Mouse (Mus musculus) embryonic facial prominence, embryonic 10.5 days (tissue): ENCODE results near the gene Zfp541. TPM values are rescaled to one million over a fixed set of nuclear protein-coding genes. Genes with fewer than 3 reads are reported as not detected.

ENCODE experiments used
- DNase-seq: peaks from one replicate; pipeline ENCODE4 v3.0.0-alpha.2; 2017; ENCODE audit warnings: low spot score
- H3K27ac ChIP-seq: fragments of 300-500 bp; sonication (generic); replicated peaks from 2 replicates; pipeline ENCODE4 v1.5.1; 2016; ENCODE audit warnings: mild to moderate bottlenecking
- H3K27me3 ChIP-seq: fragments of 300-500 bp; sonication (generic); replicated peaks from 2 replicates; pipeline ENCODE4 v1.6.1; 2016; ENCODE audit warnings: low read depth, mild to moderate bottlenecking; ENCODE audit not compliant: poor library complexity, severe bottlenecking
- H3K36me3 ChIP-seq: fragments of 300-500 bp; sonication (generic); replicated peaks from 2 replicates; pipeline ENCODE4 v1.6.1; 2016; ENCODE audit warnings: mild to moderate bottlenecking, moderate library complexity
- H3K4me1 ChIP-seq: fragments of 300-500 bp; sonication (generic); 2 replicates; pipeline ENCODE4 v1.6.1; 2016
- H3K4me3 ChIP-seq: fragments of 300-500 bp; sonication (generic); 2 replicates; pipeline ENCODE4 v1.5.1; 2016; ENCODE audit warnings: mild to moderate bottlenecking, moderate library complexity
- H3K9me3 ChIP-seq: fragments of 300-500 bp; sonication (generic); 2 replicates; pipeline ENCODE4 v1.6.1; 2016; ENCODE audit warnings: mild to moderate bottlenecking
- WGBS: fragments of 180-500 bp; shearing (Covaris S2); methylation state at CpG from one replicate; pipeline ENCODE4 v1.1.7; 2016; 5-methylcytosine and 5-hydroxymethylcytosine counted together
- polyA plus RNA-seq: library from polyadenylated mRNA; unstranded; fragments of >200 nt; fragmentation: Nextera tagmentation; extraction: Ambion mirVana; gene quantifications from 2 replicates; pipeline ENCODE4 v1.2.1, GENCODE M21; 2016

Zfp541 gene
- polyA plus RNA-seq, 1 experiment from 2014 or later, result 0.05 TPM

DNA sequence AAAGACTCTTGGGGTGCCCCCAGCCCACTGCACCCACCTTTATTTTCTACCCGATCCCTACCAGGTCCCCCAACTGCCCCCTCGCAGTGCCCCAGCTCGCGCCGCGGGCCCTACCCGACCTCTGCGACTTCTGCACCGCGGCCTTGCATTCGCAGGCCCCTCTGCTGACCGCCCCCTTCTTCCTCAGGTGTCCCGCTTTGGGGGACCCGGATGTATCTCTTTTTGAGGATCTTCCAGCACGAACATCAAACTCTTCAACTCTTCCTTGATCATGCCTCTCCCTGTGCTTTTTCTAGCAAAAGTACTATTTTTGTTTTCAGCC lies 446 bp downstream of the Zfp541 start:
- Histone ChIP-seq H3K36me3 (no peaks in the 10 kb centered on the region), H3K4me3 (peak overlapping the region; percentile 36), H3K27me3 (peaks cover 30% of the 10 kb centered on the region), H3K9me3 (peaks cover 18% of the 10 kb centered on the region), H3K4me1 (0 out of 2 replicates have a peak, but pooled peaks cover 6% of the 10 kb centered on the region), H3K27ac (no peak overlapping the region)
- WGBS, result 71% methylated on average over 15 of the region's 15 CpGs
- DNase-seq, result no peak

DNA sequence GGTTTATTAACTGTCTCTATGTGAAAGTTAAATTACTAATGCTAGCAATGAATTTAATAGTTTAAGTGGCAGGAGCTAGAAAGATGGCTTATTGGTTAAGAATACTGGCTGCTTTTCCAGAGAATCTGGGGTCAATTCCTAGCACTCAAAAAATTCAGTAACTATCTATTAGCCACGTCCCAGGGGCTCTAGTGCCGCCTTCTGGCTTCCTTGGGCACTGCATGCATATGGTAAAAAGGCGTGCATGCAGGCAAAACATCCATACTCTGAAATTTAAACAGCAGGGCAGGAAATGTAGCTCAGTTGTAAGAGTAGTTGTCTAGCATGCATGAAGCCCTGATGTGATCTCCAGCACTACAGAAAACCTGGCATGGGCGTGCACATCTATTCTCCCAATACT lies 1.9 kb downstream of the Zfp541 start:
- WGBS, result 34% methylated on average over 4 of the region's 4 CpGs
- H3K27me3 ChIP-seq, result peaks cover 30% of the 10 kb centered on the region
- peaks cover 18% of the 10 kb centered on the region for H3K9me3 ChIP-seq
- H3K4me3 ChIP-seq, result no peak overlapping the region
- DNase-seq, result no peak
- no peak overlapping the region for H3K27ac ChIP-seq
- no peaks in the 10 kb centered on the region for H3K36me3 ChIP-seq
- 0 out of 2 replicates have a peak, but pooled peaks cover 6% of the 10 kb centered on the region for H3K4me1 ChIP-seq

DNA sequence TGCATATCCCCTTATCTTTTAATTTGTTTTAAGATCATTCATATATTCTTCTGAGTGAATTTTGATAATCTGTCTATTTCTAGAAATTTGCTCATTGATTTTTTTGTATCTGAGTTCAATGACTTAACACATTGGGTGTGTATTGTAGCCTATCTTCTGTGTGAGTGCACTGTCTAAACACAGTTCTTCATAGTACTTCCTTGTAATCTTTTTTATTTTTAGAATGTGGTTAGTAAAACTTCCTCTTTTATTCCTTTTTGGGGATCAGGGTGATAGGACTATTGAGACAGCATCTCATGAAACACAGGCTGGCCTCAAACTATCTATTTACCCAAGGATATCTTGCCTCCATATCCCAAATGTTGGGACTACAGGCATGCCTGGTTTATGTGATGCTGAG lies 9.2 kb downstream of the Zfp541 start:
- Histone ChIP-seq H3K27me3 (no peaks in the 10 kb centered on the region), H3K9me3 (no peaks in the 10 kb centered on the region), H3K4me3 (no peak overlapping the region), H3K36me3 (no peaks in the 10 kb centered on the region), H3K4me1 (no peaks in the 10 kb centered on the region), H3K27ac (no peak overlapping the region)
- DNase-seq, result no peak

DNA sequence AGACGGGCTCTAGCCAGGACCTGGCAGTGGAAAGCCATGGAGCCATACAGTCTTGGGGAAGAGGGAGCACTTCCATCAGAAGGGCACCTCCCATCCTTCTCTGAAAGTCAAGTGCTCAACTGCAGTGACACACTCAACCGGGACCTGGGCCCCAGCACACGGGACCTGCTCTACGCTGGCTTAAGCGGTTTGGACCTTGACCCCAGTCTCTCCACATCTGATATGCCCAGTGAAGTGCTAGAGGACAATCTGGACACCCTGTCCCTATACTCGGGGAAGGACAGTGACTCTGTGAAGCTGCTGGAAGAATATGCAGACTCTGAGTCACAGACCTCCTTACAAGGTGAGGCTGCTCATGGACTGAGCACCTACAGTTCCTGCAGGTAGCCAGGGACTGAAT lies 10.3 kb downstream of the Zfp541 start:
- no peak overlapping the region for H3K27ac ChIP-seq
- no peak for DNase-seq

DNA sequence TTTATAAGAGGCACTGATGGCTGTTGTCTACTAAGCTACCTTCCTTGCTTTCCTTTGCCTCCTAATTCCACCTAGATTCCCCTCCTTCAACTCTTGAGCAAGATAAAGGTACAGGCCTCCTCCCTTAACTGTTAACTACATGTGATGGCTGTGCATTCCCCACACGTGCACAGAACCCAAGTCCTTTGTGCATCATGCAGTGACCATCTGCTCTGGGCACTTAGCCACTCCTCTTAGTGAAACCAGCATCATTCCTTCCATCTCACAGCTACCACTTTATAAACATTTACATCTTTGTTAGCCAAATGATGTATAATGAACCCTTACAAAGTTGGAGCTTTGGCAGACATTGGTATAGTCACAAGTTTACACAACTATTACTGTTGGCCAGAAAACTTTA lies 18.3 kb downstream of the Zfp541 start:
- Histone ChIP-seq H3K27me3 (no peaks in the 10 kb centered on the region), H3K36me3 (no peaks in the 10 kb centered on the region), H3K4me3 (no peak overlapping the region), H3K27ac (no peak overlapping the region), H3K4me1 (peaks cover 13% of the 10 kb centered on the region), H3K9me3 (no peaks in the 10 kb centered on the region)
- WGBS, result 79% methylated on average over 1 of the region's 1 CpGs
- no peak for DNase-seq

More for the DNA sequence above, 10.3 kb downstream of the Zfp541 start:
- 83% methylated on average over 6 of the region's 6 CpGs for WGBS
- H3K36me3 ChIP-seq, result no peaks in the 10 kb centered on the region
- no peaks in the 10 kb centered on the region for H3K9me3 ChIP-seq
- H3K27me3 ChIP-seq, result no peaks in the 10 kb centered on the region
- no peak overlapping the region for H3K4me3 ChIP-seq
- no peaks in the 10 kb centered on the region for H3K4me1 ChIP-seq

DNA sequence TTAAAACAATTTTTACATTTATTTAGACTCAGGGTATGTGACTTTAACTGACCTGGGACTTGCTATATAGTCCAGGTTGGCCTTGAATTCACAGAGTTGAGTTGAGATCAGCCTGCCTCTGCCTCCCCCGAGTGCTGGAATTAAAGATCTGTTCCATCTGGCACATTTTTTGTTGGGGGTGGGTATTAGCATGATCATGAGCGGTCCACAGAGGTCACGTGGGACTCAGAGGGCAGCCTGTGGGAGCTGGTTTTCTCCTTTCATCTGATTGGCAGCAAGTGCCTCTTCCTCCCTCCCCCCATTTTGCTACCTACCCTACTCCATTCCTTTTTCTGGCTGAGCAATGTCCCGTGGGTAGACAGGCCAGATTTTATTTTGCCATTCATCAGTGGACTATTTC lies 19.0 kb downstream of the Zfp541 start:
- Histone ChIP-seq H3K27me3 (no peaks in the 10 kb centered on the region), H3K36me3 (no peaks in the 10 kb centered on the region), H3K9me3 (no peaks in the 10 kb centered on the region), H3K4me3 (no peak overlapping the region), H3K27ac (no peak overlapping the region), H3K4me1 (peaks cover 13% of the 10 kb centered on the region)
- WGBS, result 72% methylated on average over 4 of the region's 4 CpGs
- no peak for DNase-seq

DNA sequence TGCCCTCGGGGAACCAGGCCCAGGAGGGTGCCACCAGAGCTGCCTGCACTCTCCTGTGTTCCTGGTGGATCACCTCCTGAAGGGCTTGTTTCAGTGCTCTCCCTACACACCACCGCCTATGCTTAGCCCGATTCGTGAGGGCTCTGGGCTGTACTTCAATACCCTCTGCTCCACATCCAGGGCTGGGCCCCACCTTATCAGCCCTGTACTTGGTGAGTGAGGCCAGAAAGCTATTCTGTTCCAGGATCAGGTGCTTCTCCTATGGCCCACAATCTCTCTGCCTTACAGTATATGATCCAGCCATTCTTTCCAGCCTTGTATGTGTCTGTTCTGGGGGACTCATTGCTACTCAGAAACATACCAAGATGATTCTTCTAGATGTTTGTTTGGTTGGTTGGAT lies 21.7 kb downstream of the Zfp541 start:
- no peak overlapping the region for H3K4me3 ChIP-seq
- no peaks in the 10 kb centered on the region for H3K27me3 ChIP-seq
- H3K4me1 ChIP-seq, result peaks cover 8% of the 10 kb centered on the region
- no peaks in the 10 kb centered on the region for H3K9me3 ChIP-seq
- no peaks in the 10 kb centered on the region for H3K36me3 ChIP-seq
- H3K27ac ChIP-seq, result no peak overlapping the region
- DNase-seq, result no peak
- WGBS, result 54% methylated on average over 4 of the region's 4 CpGs

DNA sequence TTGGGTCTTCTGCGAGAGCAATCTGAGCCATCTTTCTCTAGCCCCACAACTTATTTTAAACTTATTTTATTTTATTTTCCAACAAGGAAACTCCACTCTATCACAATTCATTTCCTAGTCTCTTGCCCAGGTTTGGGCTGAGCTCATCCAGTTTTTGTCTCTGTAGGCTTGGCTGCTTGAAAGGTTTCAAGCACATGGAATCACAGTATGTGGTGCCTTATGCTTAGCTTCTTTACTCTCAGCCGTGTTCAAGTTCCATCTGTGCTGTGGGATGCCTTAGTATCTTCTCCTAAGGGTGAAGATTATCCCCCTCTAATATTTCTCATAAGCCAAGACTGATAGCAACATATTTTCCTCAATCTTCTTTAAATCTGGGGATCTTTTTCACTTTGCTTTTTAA lies 26.0 kb downstream of the Zfp541 start:
- Histone ChIP-seq H3K27me3 (no peaks in the 10 kb centered on the region), H3K4me3 (no peak overlapping the region), H3K36me3 (no peaks in the 10 kb centered on the region), H3K4me1 (no peaks in the 10 kb centered on the region), H3K9me3 (no peaks in the 10 kb centered on the region), H3K27ac (no peak overlapping the region)
- WGBS, result 84% methylated on average over 2 of the region's 2 CpGs
- DNase-seq, result no peak

DNA sequence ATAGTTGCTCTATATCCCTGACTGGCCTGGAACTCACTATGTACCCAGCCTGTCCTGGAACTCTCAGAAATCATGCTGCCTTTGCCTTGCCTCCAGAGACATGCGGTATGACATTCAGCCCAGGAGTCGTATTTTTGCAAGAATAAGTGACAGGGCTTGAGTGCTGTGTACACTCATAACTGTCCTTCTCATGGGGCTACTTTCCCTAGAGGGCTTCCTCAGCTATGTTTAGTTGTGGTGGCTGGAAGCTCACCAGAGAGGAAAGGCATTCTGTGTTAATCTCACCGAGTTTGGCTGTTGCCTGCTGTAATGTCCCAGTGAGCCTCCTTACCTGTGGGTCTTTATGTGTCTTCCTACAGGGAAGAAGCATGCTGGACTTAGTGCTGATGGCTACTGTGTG lies 33.0 kb downstream of the Zfp541 start:
- Histone ChIP-seq H3K27ac (no peak overlapping the region), H3K4me1 (peaks cover 11% of the 10 kb centered on the region), H3K36me3 (no peaks in the 10 kb centered on the region), H3K4me3 (no peak overlapping the region), H3K27me3 (no peaks in the 10 kb centered on the region; the same call in 1 of the 2 replicates), H3K9me3 (peaks cover 2% of the 10 kb centered on the region; the same call in 1 of the 2 replicates)
- no peak for DNase-seq
- 74% methylated on average over 3 of the region's 3 CpGs for WGBS

DNA sequence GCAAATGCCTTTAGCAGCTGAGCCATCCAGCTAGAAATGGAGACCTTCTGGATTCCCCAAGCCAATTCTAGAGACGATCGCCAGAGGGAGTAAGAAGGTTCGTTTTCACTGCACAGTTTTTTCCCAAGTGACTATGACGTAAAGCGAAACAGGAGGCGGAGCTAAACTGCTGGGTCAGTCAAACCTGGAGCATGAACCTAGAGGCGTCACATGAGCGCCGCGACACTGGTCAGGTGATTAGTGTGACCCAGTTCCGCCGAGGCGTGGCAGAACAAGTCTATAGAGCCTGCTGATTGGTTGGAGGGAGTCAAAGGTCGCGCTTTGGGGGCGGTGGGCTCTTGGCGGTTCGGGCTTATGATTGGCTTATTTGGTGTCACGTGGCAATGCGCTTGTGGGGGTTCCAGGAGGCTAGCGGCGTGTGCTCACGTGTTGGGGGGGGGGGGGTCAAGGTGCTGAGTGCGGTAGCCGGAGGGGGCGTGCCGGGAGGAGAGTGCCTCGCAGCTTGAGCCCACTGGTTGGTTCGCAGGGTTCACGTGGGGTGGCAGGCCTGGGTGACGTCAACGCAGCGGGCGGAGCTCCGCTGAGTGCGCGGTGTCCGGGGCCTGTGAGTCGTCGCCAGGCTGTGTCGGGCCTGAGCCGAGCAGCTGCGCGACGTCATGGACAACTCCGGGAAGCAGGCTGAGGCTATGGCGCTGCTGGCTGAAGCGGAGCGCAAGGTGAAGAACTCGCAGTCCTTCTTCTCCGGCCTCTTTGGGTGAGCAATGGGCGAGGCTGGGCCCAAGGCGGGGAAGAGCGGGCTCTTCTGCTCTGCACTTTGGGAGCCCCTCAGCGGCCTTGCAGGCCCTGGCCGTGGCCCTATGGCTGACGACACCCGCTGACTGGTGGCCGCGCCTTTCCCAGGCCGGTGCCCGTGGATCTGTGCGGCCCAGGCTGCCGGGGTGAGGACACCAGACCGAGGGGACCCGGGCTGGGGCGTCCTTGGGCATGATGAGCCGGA lies 36.7 kb downstream of the Zfp541 start, which contains the start of gene Napa:
Gene Napa, plus strand, starts transcription at position 438 of the 997 bp plus-strand sequence.
- under 1% methylated on average over 68 of the region's 68 CpGs for WGBS

DNA sequence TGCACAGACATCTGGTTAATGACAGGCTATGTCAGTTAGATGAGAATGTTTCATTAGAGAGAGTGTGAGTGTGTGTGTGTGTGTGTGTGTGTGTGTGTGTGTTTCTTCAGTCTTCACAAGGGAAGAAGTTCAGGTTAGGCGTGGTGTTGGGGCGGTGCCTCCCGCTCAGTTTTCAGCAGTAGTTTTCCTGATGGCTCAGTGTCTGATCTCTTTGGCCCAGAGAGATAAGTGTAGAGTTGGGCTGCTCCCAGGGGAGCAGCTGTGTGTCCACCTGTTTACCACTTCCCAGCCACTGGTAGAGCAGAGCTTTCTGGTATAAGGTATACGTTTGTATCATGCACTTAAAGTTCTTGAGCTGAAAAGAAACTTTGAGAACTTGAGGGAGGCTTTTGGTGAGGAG lies 38.3 kb downstream of the Zfp541 start:
- Histone ChIP-seq H3K9me3 (peaks cover 2% of the 10 kb centered on the region; the same call in 1 of the 2 replicates), H3K27me3 (no peaks in the 10 kb centered on the region), H3K27ac (no peak overlapping the region), H3K4me1 (peaks cover 25% of the 10 kb centered on the region), H3K36me3 (peaks cover 47% of the 10 kb centered on the region), H3K4me3 (peak overlapping the region; percentile 97)
- DNase-seq, result no peak
- 89% methylated on average over 4 of the region's 4 CpGs for WGBS

More for the DNA sequence above, 36.7 kb downstream of the Zfp541 start, which contains the start of gene Napa:
- Histone ChIP-seq H3K4me1 (peaks cover 25% of the 10 kb centered on the region), H3K9me3 (peaks cover 2% of the 10 kb centered on the region; the same call in 1 of the 2 replicates), H3K27ac (peak within 1 kb of the TSS; percentile 92), H3K4me3 (peak within 1 kb of the TSS; percentile 97), H3K27me3 (no peaks in the 10 kb centered on the region; the same call in 1 of the 2 replicates), H3K36me3 (peaks cover 31% of the 10 kb centered on the region)
- peak; percentile 99 for DNase-seq

DNA sequence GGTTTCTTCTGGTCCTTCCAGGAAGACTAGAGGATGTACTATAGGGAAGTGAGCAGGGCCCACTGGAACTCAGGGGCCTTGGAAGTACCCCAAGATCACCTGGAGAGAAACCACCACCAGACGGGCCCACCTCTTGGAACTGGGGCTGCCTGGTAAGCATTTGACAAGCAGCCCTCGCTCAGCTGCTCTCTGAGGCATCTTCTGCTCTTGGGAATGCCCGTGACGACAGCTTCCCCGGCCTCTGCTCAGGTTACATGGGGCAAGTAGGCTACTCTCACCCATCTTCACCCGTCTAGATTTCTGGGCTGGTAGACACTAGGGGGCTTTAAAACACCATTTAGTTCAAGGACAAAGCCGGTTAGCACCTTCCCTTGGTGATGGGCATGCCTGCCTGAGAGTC lies 39.5 kb downstream of the Zfp541 start:
- Histone ChIP-seq H3K27ac (no peak overlapping the region), H3K4me1 (peaks cover 25% of the 10 kb centered on the region), H3K9me3 (peaks cover 2% of the 10 kb centered on the region; the same call in 1 of the 2 replicates), H3K4me3 (no peak overlapping the region), H3K36me3 (peaks cover 54% of the 10 kb centered on the region), H3K27me3 (no peaks in the 10 kb centered on the region)
- 74% methylated on average over 7 of the region's 7 CpGs for WGBS
- DNase-seq, result no peak
